Mouse (Mus musculus) spleen, adult 12 weeks (tissue): ENCODE measurements around the gene Adck2.

ENCODE experiments used
- DNase-seq: peaks from one replicate; pipeline ENCODE4 v3.0.0; 2022; ENCODE audit warnings: low spot score

Adck2 gene

GRCm38 (mm10) chr6:39557723-39558261 lies 15.9 kb upstream of the Adck2 start, which contains the start of gene Dennd2a:
TSS of gene Dennd2a (minus strand) at chr6:39557867.
- DNase-seq = no peak

- no peak for DNase-seq
Observed at GRCm38 (mm10) chr6:39559276-39559939, 14.3 kb upstream of the Adck2 start.

- DNase-seq = peak; percentile 51
Observed at GRCm38 (mm10) chr6:39562166-39563015, 11.3 kb upstream of the Adck2 start.

GRCm38 (mm10) chr6:39567528-39567927 lies 6.1 kb upstream of the Adck2 start:
- DNase-seq = no peak

GRCm38 (mm10) chr6:39570426-39570825 lies 3.2 kb upstream of the Adck2 start:
- no peak for DNase-seq

GRCm38 (mm10) chr6:39574555-39574869 lies 839 bp downstream of the Adck2 start:
- DNase-seq = no peak

GRCm38 (mm10) chr6:39574951-39575350 lies 1.3 kb downstream of the Adck2 start:
- no peak for DNase-seq

- no peak for DNase-seq
Observed at GRCm38 (mm10) chr6:39579552-39579951, 5.9 kb downstream of the Adck2 start.

GRCm38 (mm10) chr6:39580558-39580957 lies 6.9 kb downstream of the Adck2 start:
- no peak for DNase-seq

- DNase-seq = no peak
Observed at GRCm38 (mm10) chr6:39581087-39581784, 7.6 kb downstream of the Adck2 start.

GRCm38 (mm10) chr6:39585517-39585916 lies 11.8 kb downstream of the Adck2 start, which contains the start of gene Gm42420:
TSS of gene Gm42420 (plus strand) at chr6:39585753.
- DNase-seq = no peak

- no peak for DNase-seq
Observed at GRCm38 (mm10) chr6:39591481-39591880, 17.8 kb downstream of the Adck2 start.

- peak; percentile 93 for DNase-seq
Observed at GRCm38 (mm10) chr6:39592401-39593214, 18.9 kb downstream of the Adck2 start, which contains the start of gene Ndufb2. TSS of gene Ndufb2 (plus strand) at chr6:39592574.

- no peak for DNase-seq
Observed at GRCm38 (mm10) chr6:39600851-39601250, 27.2 kb downstream of the Adck2 start.

GRCm38 (mm10) chr6:39601828-39602227 lies 28.2 kb downstream of the Adck2 start:
- DNase-seq = no peak

- no peak for DNase-seq
Observed at GRCm38 (mm10) chr6:39604565-39604964, 30.9 kb downstream of the Adck2 start.

GRCm38 (mm10) chr6:39606056-39606455 lies 32.4 kb downstream of the Adck2 start:
- DNase-seq = no peak

GRCm38 (mm10) chr6:39606862-39607261 lies 33.2 kb downstream of the Adck2 start:
- peak; percentile 17 for DNase-seq

GRCm38 (mm10) chr6:39607365-39607764 lies 33.7 kb downstream of the Adck2 start:
- no peak for DNase-seq

GRCm38 (mm10) chr6:39610207-39610606 lies 36.5 kb downstream of the Adck2 start:
- DNase-seq = no peak

- DNase-seq = no peak
Observed at GRCm38 (mm10) chr6:39611296-39611695, 37.6 kb downstream of the Adck2 start.
